Mouse (Mus musculus) hindbrain, postnatal 0 days (tissue): ENCODE measurements around the gene Tmem198b. TPM values are rescaled to one million over a fixed set of nuclear protein-coding genes. Genes with fewer than 3 reads are reported as not detected.
A peak's percentile ranks its signal among the peaks of the same experiment; 100 is the strongest.
"Not testable (repeated sequence)": the region's sequence is repeated elsewhere in the genome, so short reads cannot be mapped to it uniquely, and the experiment has no call there.

Experiments
- ATAC-seq: fragments of 200-750 bp; cut with Nextera tagmentation; 2 replicates; pipeline ENCODE4 v1.8.0; 2017; ENCODE audit warnings: mild to moderate bottlenecking, moderate TSS enrichment, moderate library complexity
- DNase-seq: peaks from one replicate; pipeline ENCODE4 v3.0.0-alpha.2; 2015; ENCODE audit warnings: low spot score
- H3K27ac ChIP-seq: fragments of 300-500 bp; sonication (generic); 2 replicates; pipeline ENCODE4 v1.5.1; 2014; ENCODE audit warnings: mild to moderate bottlenecking
- H3K27me3 ChIP-seq: fragments of 300-500 bp; sonication (generic); 2 replicates; pipeline ENCODE4 v1.6.1; 2014; ENCODE audit warnings: low read length, mixed read lengths; ENCODE audit not compliant: insufficient read depth
- H3K36me3 ChIP-seq: fragments of 300-500 bp; sonication (generic); 2 replicates; pipeline ENCODE4 v1.6.1; 2014; ENCODE audit warnings: low read length, mixed read lengths; ENCODE audit not compliant: insufficient read depth
- H3K4me1 ChIP-seq: fragments of 300-500 bp; sonication (generic); 2 replicates; pipeline ENCODE4 v1.6.1; 2014; ENCODE audit warnings: antibody characterized with exemption, low read length, mixed read lengths; ENCODE audit not compliant: insufficient read depth
- H3K4me2 ChIP-seq: fragments of 300-500 bp; sonication (generic); 2 replicates; pipeline ENCODE4 v1.6.1; 2014; ENCODE audit warnings: low read depth, mild to moderate bottlenecking, low read length, moderate library complexity, mixed read lengths
- H3K4me3 ChIP-seq: fragments of 300-500 bp; sonication (generic); 2 replicates; pipeline ENCODE4 v1.5.1; 2014; ENCODE audit warnings: low read length
- H3K9ac ChIP-seq: fragments of 300-500 bp; sonication (generic); replicated peaks from 2 replicates; pipeline ENCODE4 v1.6.1; 2014; ENCODE audit warnings: mild to moderate bottlenecking, low read length, moderate library complexity, mixed read lengths
- H3K9me3 ChIP-seq: fragments of 300-500 bp; sonication (generic); 2 replicates; pipeline ENCODE4 v1.6.1; 2016; ENCODE audit warnings: low read length, mixed read lengths
- CTCF ChIP-seq: IDR thresholded peaks from 2 replicates; pipeline ENCODE4 v1.5.1; 2016; ENCODE audit warnings: antibody characterized with exemption, control low read depth, low read depth
- WGBS: fragments of 180-500 bp; shearing (Covaris S2); extraction: QIAGEN DNeasy Blood & Tissue Kit; methylation state at CpG from one replicate; pipeline ENCODE4 v1.1.7; 2014; 5-methylcytosine and 5-hydroxymethylcytosine counted together
- polyA plus RNA-seq: library from polyadenylated mRNA; unstranded; fragments of >200 nt; fragmentation: Nextera tagmentation; extraction: Ambion mirVana; gene quantifications from 2 replicates; pipeline ENCODE4 v1.2.1, GENCODE M21; 2015
- total RNA-seq: library from RNA; depleted of rRNA; stranded (reverse); fragments of >200 nt; gene quantifications from 2 replicates; pipeline ENCODE4 v1.2.3, GENCODE M21; 2014

Tmem198b gene
- total and polyA plus RNA-seq, 2 experiments from 2014 or later = 18.9 to 27.3 TPM

DNA sequence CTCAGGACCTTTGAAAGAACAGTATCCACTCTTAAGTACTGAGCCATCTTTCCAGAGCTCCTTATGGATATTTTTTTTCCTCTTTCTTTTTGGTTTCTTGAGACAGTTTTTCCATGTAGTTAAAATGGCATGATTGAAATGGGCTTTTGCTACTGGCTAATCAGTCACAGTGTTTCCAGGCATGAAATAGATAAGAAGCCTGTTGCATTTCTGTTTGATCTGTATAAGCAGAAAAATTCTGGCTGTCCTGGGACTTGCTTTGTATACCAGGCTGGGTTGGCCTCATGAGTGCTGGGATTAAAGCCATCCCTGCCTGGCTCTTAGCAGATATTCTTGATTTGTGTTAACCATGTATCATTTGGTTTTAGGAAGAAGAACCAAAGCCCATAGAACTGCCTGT lies 35.3 kb upstream of the Tmem198b start:
- no peaks in the 10 kb centered on the region for H3K9me3 ChIP-seq
- H3K27me3 ChIP-seq = no peaks in the 10 kb centered on the region
- no peaks in the 10 kb centered on the region for H3K4me1 ChIP-seq
- H3K36me3 ChIP-seq = peaks cover 28% of the 10 kb centered on the region; the same call in 1 of the 2 replicates
- no peak overlapping the region for H3K27ac ChIP-seq
- no peak overlapping the region for H3K4me2 ChIP-seq
- no peak for DNase-seq
- no peak overlapping the region for H3K4me3 ChIP-seq
- no peak overlapping the region for H3K9ac ChIP-seq
- TF ChIP-seq CTCF = no peak
- no peak for ATAC-seq

DNA sequence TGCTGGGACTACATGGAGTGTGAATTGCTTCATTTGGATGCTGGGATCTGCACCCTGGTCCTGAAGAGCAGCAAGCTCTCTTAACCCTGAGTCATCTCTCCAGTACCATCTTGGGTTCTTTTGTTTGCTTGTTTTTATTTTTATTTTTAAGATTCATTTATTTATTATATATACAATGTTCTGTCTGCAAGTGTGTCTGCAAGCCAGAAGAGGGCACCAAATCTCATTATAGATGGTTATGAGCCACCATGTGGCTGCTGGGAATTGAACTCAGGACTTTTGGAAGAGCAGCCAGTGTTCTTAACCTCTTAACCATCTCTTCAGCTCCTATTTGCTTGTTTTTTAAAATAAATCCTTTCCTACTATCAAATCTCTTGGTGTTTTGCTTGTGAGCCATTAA lies 33.2 kb upstream of the Tmem198b start:
- TF ChIP-seq CTCF = no peak
- H3K4me3 ChIP-seq = no peak overlapping the region
- no peaks in the 10 kb centered on the region for H3K27me3 ChIP-seq
- ATAC-seq (no peak), DNase-seq (no peak)
- H3K36me3 ChIP-seq = peaks cover 19% of the 10 kb centered on the region; the same call in 1 of the 2 replicates
- H3K9me3 ChIP-seq = no peaks in the 10 kb centered on the region
- no peak overlapping the region for H3K4me2 ChIP-seq
- H3K9ac ChIP-seq = no peak overlapping the region
- no peak overlapping the region for H3K27ac ChIP-seq
- H3K4me1 ChIP-seq = no peaks in the 10 kb centered on the region

DNA sequence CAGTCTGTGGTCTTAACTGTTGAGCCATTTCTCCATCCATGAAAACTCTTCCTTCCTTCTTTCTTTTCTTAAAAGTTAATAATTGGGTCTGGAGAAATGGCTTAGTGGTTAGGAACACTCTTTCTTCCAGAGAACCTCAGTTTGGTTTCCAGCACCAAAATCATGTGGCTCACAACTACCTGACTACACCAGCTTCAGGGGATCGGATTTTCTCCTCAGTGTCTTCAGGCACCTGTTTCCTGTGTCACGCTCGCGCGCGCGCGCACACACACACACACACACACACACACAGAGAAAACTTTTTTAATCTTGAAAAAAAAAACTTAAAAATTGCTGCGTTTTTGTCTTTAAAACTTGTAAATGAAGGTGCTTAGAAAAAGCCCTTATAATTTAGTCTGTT lies 19.7 kb upstream of the Tmem198b start:
- ATAC-seq (no peak), DNase-seq (no peak)
- Histone ChIP-seq H3K36me3 (peaks cover 10% of the 10 kb centered on the region), H3K27me3 (no peaks in the 10 kb centered on the region), H3K4me1 (peaks cover 8% of the 10 kb centered on the region), H3K9ac (no peak overlapping the region), H3K4me3 (no peak overlapping the region), H3K9me3 (no peaks in the 10 kb centered on the region), H3K4me2 (no peak overlapping the region), H3K27ac (no peak overlapping the region)
- WGBS = 96% methylated on average over 9 of the region's 9 CpGs
- no peak for TF ChIP-seq CTCF

DNA sequence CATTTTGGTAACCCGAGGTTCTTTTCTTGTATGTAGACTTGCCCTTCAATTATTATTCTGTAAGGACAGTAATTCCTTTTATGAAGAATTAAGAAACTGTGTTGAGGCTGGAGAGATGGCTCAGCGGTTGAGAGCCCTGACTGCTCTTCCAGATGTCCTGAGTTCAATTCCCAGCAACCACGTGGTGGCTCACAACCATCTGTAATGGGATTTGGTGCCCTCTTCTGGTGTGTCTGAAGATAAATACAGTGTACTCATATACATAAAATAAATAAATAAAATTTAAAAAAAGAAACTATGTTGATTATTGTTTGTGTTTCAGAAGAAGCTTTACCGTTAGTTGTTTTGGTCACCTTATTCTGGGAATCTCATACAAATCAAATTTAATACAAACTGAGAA lies 18.9 kb upstream of the Tmem198b start:
- H3K9me3 ChIP-seq, H3K9ac ChIP-seq, H3K4me1 ChIP-seq, DNase-seq, H3K27ac ChIP-seq, H3K4me3 ChIP-seq, H3K27me3 ChIP-seq, ATAC-seq: not testable (repeated sequence)
- WGBS = 76% methylated on average over 4 of the region's 4 CpGs
- H3K36me3 ChIP-seq = peaks cover 15% of the 10 kb centered on the region
- H3K4me2 ChIP-seq = peak overlapping the region; percentile 71; the same call in 1 of the 2 replicates

DNA sequence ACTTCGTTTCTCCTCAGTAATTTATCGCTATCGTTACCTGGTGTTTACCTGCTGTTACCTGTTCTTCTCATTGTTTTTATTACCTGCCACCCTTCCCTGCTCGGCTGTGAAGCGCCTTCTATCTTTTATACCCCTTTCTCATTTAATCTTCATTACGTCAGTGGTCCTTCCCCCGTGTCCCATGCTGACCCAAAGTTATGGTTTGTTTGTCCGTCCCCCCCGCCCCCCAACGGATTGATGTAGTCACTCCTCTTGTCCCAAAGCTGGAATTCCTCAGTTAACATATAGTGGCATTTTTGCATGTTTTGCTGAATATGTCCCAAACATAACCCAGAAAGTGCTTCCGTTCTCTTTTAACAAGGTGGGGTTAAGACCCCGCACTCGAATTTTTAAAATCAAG lies 18.0 kb upstream of the Tmem198b start:
- Histone ChIP-seq H3K4me2 (peak overlapping the region; percentile 71), H3K27ac (peak overlapping the region; percentile 65; the same call in 1 of the 2 replicates), H3K27me3 (no peaks in the 10 kb centered on the region), H3K4me3 (peak overlapping the region; percentile 76), H3K9me3 (no peaks in the 10 kb centered on the region), H3K9ac (peak overlapping the region; percentile 69), H3K36me3 (peaks cover 24% of the 10 kb centered on the region), H3K4me1 (peaks cover 8% of the 10 kb centered on the region)
- no peak; the same call in 1 of the 2 replicates for ATAC-seq
- 5% methylated on average over 13 of the region's 13 CpGs for WGBS
- DNase-seq = no peak
- no peak for TF ChIP-seq CTCF

- Histone ChIP-seq H3K36me3 (peaks cover 31% of the 10 kb centered on the region), H3K9me3 (no peaks in the 10 kb centered on the region), H3K27me3 (no peaks in the 10 kb centered on the region), H3K27ac (peak within 1 kb of the TSS; percentile 65; the same call in 1 of the 2 replicates), H3K4me2 (peak within 1 kb of the TSS; percentile 71), H3K4me3 (peak within 1 kb of the TSS; percentile 76), H3K4me1 (peaks cover 8% of the 10 kb centered on the region), H3K9ac (peak within 1 kb of the TSS; percentile 69)
- WGBS = under 1% methylated on average over 46 of the region's 46 CpGs
- no peak; the same call in 1 of the 2 replicates for TF ChIP-seq CTCF
- peak; percentile 100 for ATAC-seq
- peak; percentile 100 for DNase-seq
Observed at GRCm38 (mm10) chr10:128821358-128822056, 17.3 kb upstream of the Tmem198b start, which contains the start of gene Ormdl2. TSS of gene Ormdl2 (minus strand) at chr10:128821645.

GRCm38 (mm10) chr10:128820217-128820616 lies 16.0 kb upstream of the Tmem198b start:
- Histone ChIP-seq H3K9me3 (no peaks in the 10 kb centered on the region), H3K36me3 (peaks cover 41% of the 10 kb centered on the region), H3K27me3 (no peaks in the 10 kb centered on the region), H3K4me2 (no peak overlapping the region), H3K9ac (no peak overlapping the region), H3K4me3 (no peak overlapping the region), H3K27ac (no peak overlapping the region), H3K4me1 (peaks cover 8% of the 10 kb centered on the region)
- no peak for ATAC-seq
- DNase-seq = no peak
- TF ChIP-seq CTCF = no peak
- WGBS = 79% methylated on average over 4 of the region's 4 CpGs
